Mouse (Mus musculus) gastrocnemius, postnatal 10 days (tissue): ENCODE data around the gene Ubr3. TPM values are rescaled to one million over a fixed set of nuclear protein-coding genes. Genes with fewer than 3 reads are reported as not detected.
"Not testable (repeated sequence)": the region's sequence is repeated elsewhere in the genome, so short reads cannot be mapped to it uniquely, and the experiment has no call there.

Experiments used
- DNase-seq: peaks from one replicate; pipeline ENCODE4 v3.0.0; 2021; ENCODE audit warnings: mixed read lengths
- total RNA-seq, 2 experiments: library from RNA; stranded (reverse); gene quantifications; 2 replicates each; pipeline ENCODE4 v1.2.3; 2021

Ubr3 gene
- total RNA-seq, 2 experiments from 2014 or later, result 106 to 107 TPM

GRCm38 (mm10) chr2:69907394-69907793 lies 10.3 kb downstream of the Ubr3 start:
- not testable (repeated sequence) for DNase-seq

GRCm38 (mm10) chr2:69912801-69913200 lies 15.8 kb downstream of the Ubr3 start:
- no peak for DNase-seq

DNA sequence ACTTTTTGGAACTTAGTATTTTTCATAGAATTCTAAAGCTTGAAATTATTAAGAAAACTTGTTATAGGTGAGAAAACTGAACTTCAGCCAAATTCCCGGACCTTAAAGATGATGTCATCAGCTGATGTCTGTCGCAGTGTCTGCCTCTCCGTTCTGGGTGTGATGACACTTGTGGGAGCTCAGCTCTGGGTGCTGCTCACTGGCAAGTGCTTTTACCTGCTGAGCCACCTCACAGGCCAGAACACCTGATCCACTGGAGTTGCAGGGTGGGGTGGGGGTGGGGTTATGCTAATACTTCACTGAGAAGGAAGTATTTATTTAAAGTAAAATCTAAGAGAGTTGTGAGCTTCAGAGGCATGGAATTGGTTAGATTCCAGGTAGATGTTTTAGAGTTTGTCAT lies 20.3 kb downstream of the Ubr3 start:
- DNase-seq, result no peak

- no peak for DNase-seq
Observed at GRCm38 (mm10) chr2:69924943-69925342, 27.9 kb downstream of the Ubr3 start.

DNA sequence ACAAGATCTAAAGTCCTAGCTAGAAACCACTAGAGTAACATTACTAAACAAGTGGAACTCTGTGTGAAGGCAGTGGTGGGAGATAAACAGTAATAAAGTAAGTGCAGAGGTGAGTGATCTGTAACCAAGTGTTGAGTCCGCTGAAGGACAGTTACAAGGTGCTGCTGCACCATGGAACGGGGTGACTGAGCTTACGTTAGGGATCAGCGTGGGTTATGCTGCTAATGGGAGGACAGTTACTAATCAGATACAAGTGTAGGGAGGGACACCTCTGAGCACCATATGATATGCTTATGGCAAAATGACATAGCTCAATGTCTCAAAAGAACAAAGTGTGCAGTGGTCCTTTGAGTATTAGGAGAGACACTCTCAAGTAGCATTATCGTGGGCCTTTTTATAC lies 39.3 kb downstream of the Ubr3 start:
- no peak for DNase-seq

- DNase-seq, result no peak
Observed at GRCm38 (mm10) chr2:69939226-69939625, 42.2 kb downstream of the Ubr3 start.

DNA sequence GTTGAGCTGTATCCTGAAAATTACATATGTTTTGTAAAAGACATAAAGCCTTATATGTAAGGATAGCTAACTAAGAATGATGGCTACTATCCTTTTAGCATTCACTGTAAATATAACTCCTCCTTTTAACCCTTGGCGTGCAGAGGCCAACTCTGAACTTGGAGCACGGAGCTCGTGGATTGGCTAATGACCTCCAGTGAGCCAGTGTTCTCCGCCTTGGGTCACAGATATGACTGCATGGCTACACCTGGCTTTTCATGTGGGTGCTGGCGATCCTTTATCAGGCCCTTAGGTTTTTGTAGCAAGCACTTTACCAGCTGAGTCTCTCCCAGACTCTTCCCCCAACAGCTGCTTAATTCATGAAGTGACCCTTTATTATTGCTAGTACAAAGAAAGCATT lies 42.6 kb downstream of the Ubr3 start:
- no peak for DNase-seq

GRCm38 (mm10) chr2:69941391-69942030 lies 44.5 kb downstream of the Ubr3 start:
- DNase-seq, result no peak

GRCm38 (mm10) chr2:69952849-69953248 lies 55.8 kb downstream of the Ubr3 start:
- no peak for DNase-seq

DNA sequence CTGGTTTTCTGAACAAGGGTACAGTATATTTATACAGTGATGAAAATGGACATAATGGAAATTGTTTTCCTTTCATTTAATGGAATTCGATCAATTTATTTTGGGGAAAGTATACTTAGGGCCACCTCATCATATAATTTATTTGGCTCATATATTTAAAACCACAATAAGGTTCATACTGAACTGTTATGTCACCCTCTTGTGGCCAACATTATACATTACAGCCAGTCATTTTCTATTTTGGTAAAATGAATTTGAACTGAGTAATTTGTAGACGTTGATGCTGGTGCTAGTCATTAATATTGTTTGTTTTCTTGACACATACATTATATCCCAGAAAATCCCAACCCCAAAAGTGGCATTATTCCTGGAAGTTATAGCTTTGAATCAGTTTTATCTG lies 58.6 kb downstream of the Ubr3 start:
- DNase-seq, result no peak

DNA sequence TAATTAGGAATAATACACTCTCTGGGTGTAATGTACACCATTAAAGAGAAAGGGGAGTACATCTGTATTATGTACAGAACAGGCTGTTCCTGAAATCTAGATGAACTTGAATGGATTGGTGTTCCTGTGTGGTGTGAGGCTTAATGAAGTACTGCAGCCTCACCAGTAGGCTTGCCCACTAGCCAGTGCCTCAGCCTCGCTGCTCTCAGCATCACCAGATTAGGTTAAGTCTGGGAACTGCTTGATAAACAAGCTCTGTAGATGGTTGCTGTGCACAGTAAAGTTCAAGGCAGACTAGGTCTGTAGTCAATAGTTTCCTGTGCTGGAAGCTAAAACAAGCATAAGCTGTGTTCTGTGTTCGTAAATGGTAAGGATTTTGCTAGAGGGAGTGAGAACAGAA lies 60.6 kb downstream of the Ubr3 start:
- no peak for DNase-seq

DNA sequence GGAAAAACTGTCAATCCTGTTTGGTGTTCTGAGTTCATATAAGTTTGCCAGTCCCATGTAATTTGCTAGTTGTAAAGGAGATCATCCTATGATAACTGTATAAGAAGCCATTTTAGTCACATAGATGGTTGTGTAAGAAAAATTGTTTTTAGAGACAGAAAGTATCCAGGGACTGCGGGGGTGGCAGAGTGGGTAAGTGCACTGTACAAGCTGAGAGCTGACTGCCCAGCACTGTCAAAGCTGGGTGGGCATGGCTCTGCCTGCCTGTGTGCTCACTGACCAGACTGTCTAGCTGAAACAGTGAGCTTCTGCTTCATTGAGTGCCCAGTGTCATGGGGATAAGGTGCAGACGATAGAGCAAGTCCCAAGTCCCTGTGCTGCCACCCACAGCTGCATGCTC lies 77.8 kb downstream of the Ubr3 start:
- DNase-seq, result no peak

GRCm38 (mm10) chr2:69989224-69989623 lies 92.2 kb downstream of the Ubr3 start:
- no peak for DNase-seq

DNA sequence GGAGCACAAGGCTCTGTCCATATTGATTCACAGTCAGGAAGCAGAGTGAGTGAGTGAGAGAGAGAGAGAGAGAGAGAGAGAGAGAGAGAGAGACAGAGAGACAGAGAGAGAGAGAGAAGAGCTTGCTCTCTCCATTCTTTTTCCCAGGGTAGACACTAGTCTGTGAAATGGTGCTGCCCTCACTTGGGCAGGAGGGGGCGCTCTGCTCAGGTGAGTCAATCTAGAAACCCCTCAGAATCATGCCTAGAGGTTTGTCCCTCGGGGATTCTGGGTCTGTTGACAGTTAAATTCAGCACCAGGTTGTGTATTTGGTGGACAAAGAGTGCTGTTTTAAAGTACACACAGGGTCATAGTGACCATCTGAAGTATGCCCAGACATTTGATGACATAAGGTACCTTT lies 93.6 kb downstream of the Ubr3 start:
- DNase-seq, result no peak

DNA sequence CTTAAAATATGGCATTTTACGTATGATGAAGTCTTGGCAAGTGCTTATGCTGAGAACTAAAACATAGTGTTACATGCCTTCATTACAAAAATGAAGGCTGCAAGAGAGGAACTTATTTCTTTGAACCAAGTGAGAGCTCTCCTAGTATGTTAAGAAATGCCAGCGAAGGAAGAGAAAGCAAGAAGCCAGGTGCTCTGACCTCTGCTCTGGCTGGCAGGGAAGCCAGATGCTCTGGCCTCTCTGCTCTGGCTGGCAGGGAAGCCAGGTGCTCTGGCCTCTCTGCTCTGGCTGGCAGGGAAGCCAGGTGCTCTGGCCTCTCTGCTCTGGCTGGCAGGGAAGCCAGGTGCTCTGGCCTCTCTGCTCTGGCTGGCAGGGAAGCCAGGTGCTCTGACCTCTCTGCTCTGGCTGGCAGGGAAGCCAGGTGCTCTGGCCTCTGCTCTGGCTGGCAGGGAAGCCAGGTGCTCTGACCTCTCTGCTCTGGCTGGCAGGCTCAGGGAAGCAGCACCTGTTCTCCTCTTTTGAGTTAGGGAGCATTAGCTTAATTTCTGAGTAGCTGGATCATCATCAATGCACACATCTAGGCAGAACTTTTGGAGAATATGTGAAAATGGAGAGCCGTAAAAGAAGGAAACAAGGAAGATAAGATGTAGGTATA lies 97.2 kb downstream of the Ubr3 start:
- DNase-seq, result peak; percentile 7

DNA sequence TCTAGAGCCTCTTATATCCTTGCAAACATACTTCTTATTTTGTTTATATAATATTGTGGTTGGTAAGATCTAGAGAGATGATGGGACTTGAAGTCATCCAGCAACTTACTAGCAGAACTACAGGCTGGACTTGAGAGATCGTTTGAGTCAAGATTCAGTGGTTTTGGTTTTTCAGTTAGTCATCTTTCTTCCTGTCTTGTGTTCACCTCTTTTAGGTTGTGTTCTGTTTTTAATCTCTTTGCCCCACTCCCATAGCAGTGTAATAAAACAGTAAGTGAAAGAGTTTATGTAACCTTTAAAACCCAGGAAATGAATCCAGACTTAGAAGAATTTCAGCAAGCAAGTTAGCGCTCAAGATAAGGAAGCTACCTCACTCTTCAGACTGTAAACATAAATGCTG lies 97.7 kb downstream of the Ubr3 start:
- no peak for DNase-seq

- DNase-seq, result no peak
Observed at GRCm38 (mm10) chr2:69999097-69999770, 102.2 kb downstream of the Ubr3 start.

DNA sequence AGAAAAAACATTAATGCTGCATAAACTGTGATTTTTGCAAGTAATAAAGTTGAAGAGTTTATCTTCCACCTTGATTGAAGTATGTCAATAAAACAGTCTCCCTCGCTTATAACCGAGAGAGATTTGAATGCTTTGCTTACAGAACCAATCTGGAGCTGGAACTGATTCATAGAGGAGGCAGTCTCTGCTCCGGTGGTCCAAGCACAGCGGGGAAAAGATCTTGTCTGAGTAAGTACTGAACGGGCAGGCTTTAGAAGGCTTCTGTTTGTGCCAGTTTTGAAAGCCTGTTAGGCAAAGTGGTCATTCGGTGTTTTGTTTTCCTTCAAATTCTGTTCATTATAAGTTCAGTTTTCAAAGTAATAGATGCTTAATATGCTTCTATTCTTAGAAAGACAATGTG lies 103.3 kb downstream of the Ubr3 start:
- no peak for DNase-seq

DNA sequence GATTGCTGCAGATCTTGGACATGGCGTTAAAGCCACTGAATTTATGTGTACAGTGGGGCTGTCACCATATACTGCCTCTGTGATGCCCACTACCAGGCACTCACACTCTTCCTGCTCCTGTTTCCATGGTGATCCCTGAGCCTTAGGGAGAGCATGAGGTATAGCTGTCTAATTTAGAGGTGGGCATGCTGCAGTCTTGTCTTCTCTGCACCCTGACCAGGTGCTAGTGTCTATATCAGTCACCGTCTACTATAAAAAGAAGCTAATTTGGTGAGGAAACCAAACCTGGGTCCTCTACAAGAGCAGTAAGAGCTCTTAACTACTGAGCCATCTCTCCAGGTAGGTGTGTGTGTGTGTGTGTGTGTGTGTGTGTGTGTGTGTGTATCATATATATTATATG lies 109.4 kb downstream of the Ubr3 start:
- no peak for DNase-seq

DNA sequence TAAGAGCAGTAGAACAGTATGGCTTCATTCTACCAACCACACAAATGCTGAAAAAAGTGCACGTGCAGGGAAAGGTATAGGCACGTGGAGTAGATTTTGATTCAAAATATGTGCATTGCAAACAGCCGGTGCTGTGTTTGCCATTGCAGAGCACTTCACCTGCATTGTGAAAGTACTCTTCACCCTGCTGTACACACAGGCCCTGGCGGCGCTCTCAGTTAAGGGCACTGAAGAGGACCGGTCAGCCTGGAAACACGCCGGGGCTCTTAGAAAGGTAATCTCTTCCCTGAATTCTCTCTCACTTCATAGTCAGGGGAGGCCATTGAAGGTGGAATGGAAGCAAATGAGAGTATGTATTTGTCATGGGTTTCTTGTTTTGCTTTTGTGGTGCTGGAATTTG lies 115.9 kb downstream of the Ubr3 start:
- no peak for DNase-seq

DNA sequence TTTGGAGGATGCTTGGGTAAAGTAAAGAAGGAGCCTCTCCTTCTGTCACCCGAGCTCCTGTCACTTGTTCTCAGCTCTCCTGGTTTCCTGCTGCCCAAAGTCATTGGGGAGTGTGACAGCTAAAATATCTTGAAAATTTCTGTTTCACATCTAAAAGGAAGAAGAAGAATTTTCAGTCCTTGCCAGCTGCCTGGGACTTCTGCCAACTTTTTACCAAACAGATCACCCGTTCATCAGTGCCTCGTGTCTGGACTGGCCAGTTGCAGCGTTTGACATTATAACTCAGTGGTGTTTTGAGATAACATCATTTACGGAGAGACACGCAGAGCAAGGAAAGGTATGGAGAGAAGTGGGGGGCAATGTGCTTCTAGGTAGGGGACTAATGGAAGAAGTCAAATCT lies 121.2 kb downstream of the Ubr3 start:
- DNase-seq, result no peak

DNA sequence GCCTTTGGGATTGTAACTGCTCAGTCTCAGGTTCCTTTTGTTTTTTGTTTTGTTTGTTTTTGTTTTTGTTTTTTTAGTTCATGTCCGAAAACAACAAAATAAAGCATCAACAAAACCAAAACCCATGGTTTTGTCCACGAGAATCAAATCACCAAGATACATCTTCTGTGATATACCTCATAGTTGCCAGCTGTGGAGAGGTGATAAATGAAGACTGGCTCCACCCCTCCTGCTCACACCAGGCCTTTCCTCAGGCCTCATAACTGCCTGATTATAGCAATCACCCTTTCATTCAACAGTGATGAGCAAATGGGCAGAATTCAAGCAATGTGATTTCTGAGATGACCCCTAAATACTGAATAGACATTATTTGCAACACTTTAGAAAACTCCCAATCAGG lies 127.4 kb downstream of the Ubr3 start:
- no peak for DNase-seq

DNA sequence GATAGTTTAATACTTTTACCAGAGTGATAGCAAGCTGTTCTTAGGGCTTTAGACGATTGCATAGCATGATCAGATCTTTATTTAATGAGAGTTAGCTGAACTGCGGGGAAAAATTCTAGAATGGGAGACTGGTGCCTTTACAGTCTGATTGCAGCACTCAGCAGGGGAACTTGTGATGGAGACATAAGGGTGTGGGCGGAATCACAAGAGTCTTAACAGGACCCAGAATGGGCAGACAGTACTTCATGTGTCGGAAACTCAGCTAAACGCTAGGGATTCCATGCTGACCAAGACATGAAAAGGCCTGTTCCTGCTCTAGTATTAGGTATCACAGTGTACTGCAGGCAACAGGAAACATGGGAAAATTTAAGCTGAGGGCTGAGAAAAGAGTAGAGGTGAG lies 128.7 kb downstream of the Ubr3 start:
- DNase-seq, result no peak

DNA sequence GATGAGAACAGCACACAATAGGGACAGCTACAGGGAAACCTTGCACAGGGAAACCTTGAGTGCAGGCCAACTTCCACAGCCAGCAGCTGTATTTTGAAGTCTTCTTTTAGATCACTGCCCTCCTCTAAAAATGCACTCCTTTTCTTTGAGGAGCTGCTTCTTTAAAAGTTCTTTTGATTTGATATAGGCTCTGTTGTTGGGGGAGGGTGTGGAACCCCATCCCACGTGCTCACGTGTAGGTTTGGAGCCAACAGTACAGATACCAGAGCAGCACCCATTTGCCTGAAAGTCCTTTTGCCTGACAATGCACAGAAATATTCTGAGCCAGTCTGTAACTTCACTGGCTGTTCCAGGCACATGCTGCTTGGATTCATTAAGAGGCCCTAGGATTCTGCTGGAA lies 134.4 kb downstream of the Ubr3 start:
- no peak for DNase-seq
